Mouse (Mus musculus) liver, postnatal 0 days (tissue): Measurements from ENCODE around the gene Nckap1l. TPM values are rescaled to one million over a fixed set of nuclear protein-coding genes. Genes with fewer than 3 reads are reported as not detected.

ENCODE experiments used
- ATAC-seq: fragments of 200-750 bp; cut with Nextera tagmentation; 2 replicates; pipeline ENCODE4 v1.8.0; 2017; ENCODE audit warnings: mild to moderate bottlenecking, moderate library complexity
- DNase-seq: peaks from one replicate; pipeline ENCODE4 v3.0.0-alpha.2; 2016
- H3K27ac ChIP-seq: fragments of 300-500 bp; sonication (generic); 2 replicates; pipeline ENCODE4 v1.5.1; 2014; ENCODE audit warnings: antibody characterized with exemption, moderate library complexity, mild to moderate bottlenecking, low read depth
- H3K27me3 ChIP-seq: fragments of 300-500 bp; sonication (generic); 2 replicates; pipeline ENCODE4 v1.6.1; 2014; ENCODE audit warnings: low read length, control low read depth, mixed read lengths; ENCODE audit not compliant: insufficient read depth
- H3K36me3 ChIP-seq: fragments of 300-500 bp; sonication (generic); replicated peaks from 2 replicates; pipeline ENCODE4 v1.6.1; 2014; ENCODE audit warnings: mild to moderate bottlenecking, control low read depth, low read length, moderate library complexity, mixed read lengths; ENCODE audit not compliant: insufficient read depth
- H3K4me1 ChIP-seq: fragments of 300-500 bp; sonication (generic); 2 replicates; pipeline ENCODE4 v1.6.1; 2014; ENCODE audit warnings: antibody characterized with exemption, mild to moderate bottlenecking, control low read depth; ENCODE audit not compliant: insufficient read depth
- H3K4me2 ChIP-seq: fragments of 300-500 bp; sonication (generic); 2 replicates; pipeline ENCODE4 v1.6.1; 2014; ENCODE audit warnings: low read depth, mild to moderate bottlenecking, low read length, moderate library complexity, mixed read lengths
- H3K4me3 ChIP-seq: fragments of 300-500 bp; sonication (generic); 2 replicates; pipeline ENCODE4 v1.5.1; 2014; ENCODE audit warnings: low read depth, low read length
- H3K9ac ChIP-seq: fragments of 300-500 bp; sonication (generic); replicated peaks from 2 replicates; pipeline ENCODE4 v1.6.1; 2014; ENCODE audit warnings: mild to moderate bottlenecking, moderate library complexity
- H3K9me3 ChIP-seq: fragments of 300-500 bp; sonication (generic); 2 replicates; pipeline ENCODE4 v1.6.1; 2016; ENCODE audit warnings: mild to moderate bottlenecking, control low read depth, low read length, mixed read lengths
- CTCF ChIP-seq: sonication (generic); IDR thresholded peaks from 2 replicates; pipeline ENCODE4 v1.5.1; 2016; ENCODE audit warnings: antibody characterized with exemption, low read depth
- EP300 ChIP-seq: IDR thresholded peaks from 2 replicates; pipeline ENCODE4 v1.6.1; 2016; ENCODE audit warnings: antibody characterized with exemption, low read depth, mild to moderate bottlenecking
- WGBS: fragments of 180-500 bp; shearing (Covaris S2); extraction: QIAGEN DNeasy Blood & Tissue Kit; methylation state at CpG from one replicate; pipeline ENCODE4 v1.1.7; 2014; ENCODE audit not compliant: insufficient replicate concordance; 5-methylcytosine and 5-hydroxymethylcytosine counted together
- polyA plus RNA-seq: library from polyadenylated mRNA; unstranded; fragments of >200 nt; fragmentation: Nextera tagmentation; extraction: Ambion mirVana; gene quantifications from 2 replicates; pipeline ENCODE4 v1.2.1, GENCODE M21; 2015

The Nckap1l gene
- polyA plus RNA-seq, 1 experiment from 2014 or later = 6.8 TPM

DNA sequence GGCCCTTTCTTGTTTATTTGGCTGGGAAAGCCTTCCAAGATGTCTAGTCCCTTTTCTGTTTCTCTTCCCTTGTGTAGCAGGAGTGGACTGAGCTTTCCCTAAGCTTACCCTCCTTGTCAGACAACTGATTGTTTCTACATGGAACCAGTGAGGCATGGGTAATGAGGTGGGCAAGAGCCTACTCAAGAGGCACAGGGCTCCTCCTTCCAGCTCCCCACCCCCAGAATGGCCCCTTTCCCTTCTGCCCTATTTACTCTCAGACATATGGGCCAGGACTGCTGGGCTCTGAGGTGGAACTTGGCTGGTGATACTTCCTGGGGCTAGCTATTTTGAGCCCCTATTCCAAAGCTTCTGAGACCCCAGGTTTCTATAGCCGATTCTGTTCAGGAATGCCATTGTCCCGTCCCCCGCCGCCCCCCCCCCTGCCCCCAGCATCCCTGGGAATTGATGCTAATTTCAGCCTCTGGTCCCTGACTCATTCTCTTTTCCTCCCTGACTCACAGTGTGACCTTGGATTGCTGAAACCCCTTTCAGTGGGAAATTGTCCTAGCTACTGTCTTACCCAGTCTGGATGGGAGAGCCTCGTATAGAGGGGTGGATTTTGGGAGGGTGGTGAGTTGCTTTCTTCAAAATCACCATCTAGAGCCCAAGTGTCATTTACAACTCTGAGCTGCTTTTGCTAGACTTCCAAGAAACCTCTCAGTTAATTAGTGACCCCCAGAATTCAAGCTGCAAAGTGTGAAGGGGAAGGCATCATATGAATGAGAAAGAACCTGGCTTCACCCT, 65.2 kb downstream of the Nckap1l start:
- Histone ChIP-seq H3K9me3 (no peaks in the 10 kb centered on the region), H3K4me1 (no peaks in the 10 kb centered on the region), H3K36me3 (no peaks in the 10 kb centered on the region), H3K4me3 (no peak overlapping the region), H3K4me2 (no peak overlapping the region), H3K9ac (no peak overlapping the region), H3K27ac (no peak overlapping the region), H3K27me3 (0 out of 2 replicates have a peak, but pooled peaks cover 3% of the 10 kb centered on the region)
- TF ChIP-seq EP300 (no peak), CTCF (no peak)
- DNase-seq (no peak), ATAC-seq (no peak)
- WGBS = 33% methylated on average over 5 of the region's 5 CpGs

DNA sequence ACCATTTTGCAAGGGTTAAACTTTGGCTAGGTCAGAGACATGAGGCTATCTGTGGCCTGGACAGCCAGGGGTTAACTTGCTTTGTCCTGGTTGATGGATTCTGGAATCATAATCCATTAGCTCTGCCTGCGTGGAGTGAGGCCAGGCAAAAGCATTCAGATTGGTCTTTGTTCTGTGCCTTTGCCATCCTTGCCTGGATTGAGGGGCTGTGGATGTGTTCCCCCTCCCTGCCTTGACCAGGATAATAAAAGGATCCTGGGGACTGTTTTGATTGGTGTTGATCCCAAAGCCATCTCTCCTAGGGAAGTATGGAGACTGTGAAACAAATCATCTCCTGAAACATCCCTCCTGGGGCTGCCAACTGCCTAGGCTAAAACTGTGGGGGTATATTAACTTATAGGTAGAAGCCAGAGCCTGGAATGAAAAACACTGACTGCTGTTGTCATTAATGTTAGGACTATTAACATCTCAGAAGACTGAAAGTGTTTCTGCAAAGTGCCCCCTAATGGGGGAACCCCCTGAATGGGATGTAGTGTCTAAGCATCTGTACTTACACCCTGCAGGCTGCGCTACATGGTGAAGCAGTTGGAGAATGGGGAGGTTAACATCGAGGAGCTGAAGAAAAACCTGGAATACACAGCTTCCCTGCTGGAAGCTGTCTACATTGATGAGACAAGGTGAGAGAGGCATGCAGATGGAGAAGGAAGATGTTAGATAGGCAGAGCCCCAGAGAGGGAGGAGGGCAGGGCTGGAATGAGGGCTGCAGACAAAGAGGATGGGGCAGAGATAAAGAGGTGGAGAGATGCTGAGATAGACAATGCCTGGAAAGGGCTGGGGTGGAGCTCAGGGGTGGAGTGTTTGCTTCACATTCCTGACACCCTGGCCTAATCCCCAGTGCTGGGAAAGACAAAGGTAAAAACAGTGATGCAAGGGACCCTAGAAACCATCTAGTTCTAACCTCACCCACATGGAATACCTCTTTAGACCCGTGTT, 66.1 kb downstream of the Nckap1l start:
- WGBS = 42% methylated on average over 4 of the region's 4 CpGs
- H3K4me2 ChIP-seq = no peak overlapping the region
- no peak overlapping the region for H3K4me3 ChIP-seq
- H3K27me3 ChIP-seq = 0 out of 2 replicates have a peak, but pooled peaks cover 2% of the 10 kb centered on the region
- H3K9me3 ChIP-seq = no peaks in the 10 kb centered on the region
- H3K27ac ChIP-seq = no peak overlapping the region
- no peaks in the 10 kb centered on the region for H3K4me1 ChIP-seq
- DNase-seq (no peak), ATAC-seq (no peak)
- no peaks in the 10 kb centered on the region for H3K36me3 ChIP-seq
- H3K9ac ChIP-seq = no peak overlapping the region
- TF ChIP-seq EP300 (no peak), CTCF (no peak)

GRCm38 (mm10) chr15:103522458-103523099, 69.0 kb downstream of the Nckap1l start:
- H3K27me3 ChIP-seq = no peaks in the 10 kb centered on the region
- no peak overlapping the region for H3K4me2 ChIP-seq
- no peaks in the 10 kb centered on the region for H3K4me1 ChIP-seq
- ATAC-seq (no peak), DNase-seq (no peak)
- H3K9ac ChIP-seq = no peak overlapping the region
- no peak overlapping the region for H3K27ac ChIP-seq
- whole genome bisulfite sequencing = 57% methylated on average over 3 of the region's 3 CpGs
- no peak overlapping the region for H3K4me3 ChIP-seq
- no peaks in the 10 kb centered on the region for H3K9me3 ChIP-seq
- TF ChIP-seq CTCF (no peak), EP300 (no peak)
- no peaks in the 10 kb centered on the region for H3K36me3 ChIP-seq

DNA sequence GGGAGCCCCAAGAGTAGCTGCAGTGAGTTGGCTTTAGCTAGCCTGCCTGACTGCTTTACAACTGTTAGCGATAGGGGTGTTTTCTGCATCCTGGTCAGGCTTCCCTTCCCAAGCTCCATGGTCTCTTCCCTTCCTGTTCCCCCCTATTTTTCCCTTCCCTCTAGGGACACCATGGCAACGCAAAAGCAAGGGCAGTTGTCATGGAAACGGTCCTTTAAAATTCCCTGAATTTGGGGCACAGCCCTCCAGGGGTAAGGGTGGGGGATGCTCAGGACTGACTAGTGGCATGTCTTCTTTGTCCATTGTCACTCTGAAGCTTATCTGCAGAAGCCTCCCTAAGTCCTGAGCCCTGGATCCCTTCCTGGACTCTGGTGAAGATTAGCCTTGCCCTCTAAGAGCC, 69.6 kb downstream of the Nckap1l start:
- DNase-seq (no peak), ATAC-seq (no peak)
- no peak overlapping the region for H3K4me2 ChIP-seq
- no peak overlapping the region for H3K9ac ChIP-seq
- 67% methylated on average over 3 of the region's 3 CpGs for WGBS
- no peak overlapping the region for H3K27ac ChIP-seq
- H3K36me3 ChIP-seq = no peaks in the 10 kb centered on the region
- no peaks in the 10 kb centered on the region for H3K27me3 ChIP-seq
- TF ChIP-seq CTCF = no peak
- TF ChIP-seq EP300 = no peak
- H3K9me3 ChIP-seq = no peaks in the 10 kb centered on the region
- H3K4me1 ChIP-seq = no peaks in the 10 kb centered on the region
- no peak overlapping the region for H3K4me3 ChIP-seq

DNA sequence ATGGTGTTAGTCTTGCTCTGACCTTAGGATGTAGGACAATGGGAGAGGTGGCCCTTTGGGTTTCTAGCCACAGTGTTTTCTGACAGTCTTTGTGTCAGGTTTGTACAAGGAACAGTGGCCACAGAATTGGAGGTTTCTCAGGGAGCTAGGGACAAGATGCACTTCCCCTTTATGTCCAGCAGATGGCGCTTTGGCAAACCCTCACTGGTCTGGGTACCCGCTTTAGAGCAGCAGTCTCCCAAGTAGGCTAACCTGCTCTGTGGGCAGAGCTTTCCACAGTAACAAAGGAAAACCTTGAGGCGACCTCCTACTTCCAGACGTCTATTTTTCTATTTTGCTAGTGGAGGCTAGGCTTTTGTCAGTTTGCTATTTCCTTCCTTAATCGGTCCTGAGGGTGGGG, 76.8 kb downstream of the Nckap1l start:
- Histone ChIP-seq H3K4me3 (no peak overlapping the region), H3K4me2 (no peak overlapping the region), H3K4me1 (no peaks in the 10 kb centered on the region), H3K9ac (no peak overlapping the region), H3K27me3 (0 out of 2 replicates have a peak, but pooled peaks cover 4% of the 10 kb centered on the region), H3K9me3 (no peaks in the 10 kb centered on the region), H3K36me3 (no peaks in the 10 kb centered on the region), H3K27ac (no peak overlapping the region)
- TF ChIP-seq EP300 = no peak
- TF ChIP-seq CTCF = peak; percentile 91
- DNase-seq = peak; percentile 45
- 11% methylated on average over 5 of the region's 5 CpGs for WGBS
- 0 out of 2 replicates have a peak, but pooled peaks have one; percentile 36 for ATAC-seq
